Mouse (Mus musculus): Measurements from ENCODE around the gene Gm14781. TPM values are rescaled to one million over a fixed set of nuclear protein-coding genes. Genes with fewer than 3 reads are reported as not detected.
"Not testable (repeated sequence)": the region's sequence is repeated elsewhere in the genome, so short reads cannot be mapped to it uniquely, and the experiment has no call there.

Gene Gm14781
- total RNA-seq (2021) = not detected
- long read RNA-seq, experiment 1 = 0 reads
- long read RNA-seq, experiment 2 = 0 reads

- intact Hi-C loops (cut with DNase I); DNase-seq: not testable (repeated sequence)
These were observed at the start of gene Gm14781 for GRCm38 (mm10) chrX:91631894-91632293. TSS of gene Gm14781 (plus strand) at chrX:91632194.

GRCm38 (mm10) chrX:91654964-91655575 lies 23.1 kb downstream of the Gm14781 start:
- intact Hi-C loops (cut with DNase I) = not testable (repeated sequence)

More at GRCm38 (mm10) chrX:91654964-91655575, 23.1 kb downstream of the Gm14781 start:
- DNase-seq = not testable (repeated sequence)

Other genes starting within 250 kb of the Gm14781 start
- not detected for gene Gm5072, start 239.7 kb upstream of the Gm14781 start, total RNA-seq (2021)
- gene Gm8914, start 152.1 kb upstream of the Gm14781 start, total RNA-seq (2021) = not detected
- not detected for gene 1700084M14Rik, start 56.3 kb upstream of the Gm14781 start, total RNA-seq (2021)
- not detected for gene Mageb5, start 150.8 kb downstream of the Gm14781 start, total RNA-seq (2021)